Mouse (Mus musculus): Measurements from ENCODE around the gene Prcd.

DNA sequence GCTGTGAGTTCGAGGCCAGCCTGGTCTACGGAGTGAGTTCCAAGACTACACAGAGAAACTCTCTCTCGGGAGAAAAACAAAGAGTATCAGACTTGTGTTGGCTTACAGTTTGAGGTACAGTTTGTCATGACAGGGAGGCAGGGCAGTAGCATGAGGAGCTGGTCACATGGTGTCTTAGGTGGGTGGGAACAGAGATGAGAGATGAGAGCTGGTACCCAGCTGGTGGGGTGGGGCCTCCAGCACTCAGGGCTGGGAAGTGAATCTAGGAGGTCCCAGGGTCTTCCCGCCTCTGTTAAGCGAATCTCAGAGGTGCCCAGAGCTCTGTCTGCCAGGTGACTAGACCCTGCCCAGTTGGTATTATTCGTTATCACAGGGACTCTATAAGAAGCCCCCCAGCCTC, 23.9 kb upstream of the Prcd start:
- TF ChIP-seq CTCF (IDR thresholded peaks at IDR 0.05; ENCODE audit: low read depth, low read length) (no peak), POLR2A (IDR thresholded peaks at IDR 0.05; ENCODE audit: borderline replicate concordance, low read depth, low read length) (no peak)

Data from bone marrow macrophage, adult 2 months (primary cell).